Mouse (Mus musculus) inflammation-experienced regulatory T-cells, adult 16 weeks (primary cell): ENCODE results near the gene Lrfn5. TPM values are rescaled to one million over a fixed set of nuclear protein-coding genes. Genes with fewer than 3 reads are reported as not detected.

Experiments used
- polyA plus RNA-seq: library from polyadenylated mRNA; unstranded; fragments of 100-300 nt; shearing (Covaris generic); gene quantifications from one replicate; pipeline ENCODE4 v1.2.1, GENCODE M21; 2017

Gene Lrfn5
- polyA plus RNA-seq = not detected

GRCm38 (mm10) chr12:61522829-61523370 is at the start of gene Lrfn5:
Lrfn5 (plus strand) TSS chr12:61523150.

